Mouse (Mus musculus): ENCODE measurements around the gene Rc3h1. TPM values are rescaled to one million over a fixed set of nuclear protein-coding genes. Genes with fewer than 3 reads are reported as not detected.
"Not testable (repeated sequence)": the region's sequence is repeated elsewhere in the genome, so short reads cannot be mapped to it uniquely, and the experiment has no call there.

Rc3h1 gene
- polyA plus RNA-seq, 1 experiment: 13.5 TPM

DNA sequence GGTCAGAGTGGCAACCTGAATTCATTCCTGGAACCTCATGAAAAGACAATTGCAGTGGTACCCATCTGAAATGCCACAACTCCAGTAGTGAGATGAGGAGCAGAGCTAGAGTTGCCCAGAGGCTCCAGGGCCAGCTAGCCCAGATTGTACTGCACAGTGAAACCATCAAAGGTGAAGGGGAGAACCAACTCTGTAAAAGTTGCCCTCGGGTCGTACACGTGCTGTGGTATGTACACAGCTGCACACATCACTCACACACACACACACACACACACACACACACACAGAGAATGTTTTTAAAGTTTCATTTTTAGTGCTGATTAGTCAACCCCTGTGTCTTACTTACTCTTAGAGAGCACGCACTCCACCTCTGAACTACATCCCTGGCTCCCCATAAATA is 75.1 kb downstream of the Rc3h1 start:
- no peak for DNase-seq
- Histone ChIP-seq H3K4me1 (ENCODE audit: control insufficient read depth, insufficient read depth, low read length) (no peaks in the 10 kb centered on the region; the same call in 1 of the 2 replicates), H3K27ac (ENCODE audit: insufficient read depth, low read depth, low read length) (no peak overlapping the region), H3K4me3 (ENCODE audit: insufficient read depth, low read depth, low read length) (no peak overlapping the region), H3K36me3 (ENCODE audit: control insufficient read depth, insufficient read depth, low read length) (no peaks in the 10 kb centered on the region), H3K27me3 (replicated peaks; ENCODE audit: control insufficient read depth, insufficient read depth, low read length) (no peaks in the 10 kb centered on the region)
- WGBS: 66% methylated on average over 4 of the region's 4 CpGs
- TF ChIP-seq POLR2A (IDR thresholded peaks at IDR 0.05; ENCODE audit: low read depth, low read length) (no peak), CTCF (conservative IDR thresholded peaks at IDR 0.05; ENCODE audit: insufficient read depth, insufficient read length, low read depth, low read length) (no peak)

DNA sequence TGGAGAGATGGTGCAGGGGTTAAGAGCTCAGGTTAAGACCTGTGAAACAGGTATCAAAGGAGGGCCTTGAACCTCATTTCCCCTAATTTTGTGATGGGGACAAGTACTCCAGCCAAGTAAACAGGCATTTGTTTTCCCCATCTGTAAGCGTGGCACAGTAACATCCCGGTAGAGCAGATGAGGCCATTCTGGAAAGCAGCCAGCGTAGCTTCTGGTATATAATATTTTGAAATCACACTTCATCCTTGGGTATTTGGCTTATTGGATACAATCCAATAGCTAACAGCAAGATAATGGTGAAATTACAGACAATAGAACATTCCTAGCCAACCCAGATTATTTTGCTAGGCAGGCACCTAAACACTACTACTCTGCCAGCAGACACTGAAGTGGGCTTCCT is 76.7 kb downstream of the Rc3h1 start:
- TF ChIP-seq CTCF (conservative IDR thresholded peaks at IDR 0.05; ENCODE audit: insufficient read depth, insufficient read length, low read depth, low read length) (no peak), POLR2A (IDR thresholded peaks at IDR 0.05; ENCODE audit: low read depth, low read length) (no peak)
- Histone ChIP-seq H3K4me1 (ENCODE audit: control insufficient read depth, insufficient read depth, low read length) (no peaks in the 10 kb centered on the region; the same call in 1 of the 2 replicates), H3K27me3 (replicated peaks; ENCODE audit: control insufficient read depth, insufficient read depth, low read length) (no peaks in the 10 kb centered on the region), H3K4me3 (ENCODE audit: insufficient read depth, low read depth, low read length) (no peak overlapping the region), H3K36me3 (ENCODE audit: control insufficient read depth, insufficient read depth, low read length) (no peaks in the 10 kb centered on the region), H3K27ac (ENCODE audit: insufficient read depth, low read depth, low read length) (no peak overlapping the region)
- 86% methylated on average over 3 of the region's 3 CpGs for WGBS
- no peak for DNase-seq

DNA sequence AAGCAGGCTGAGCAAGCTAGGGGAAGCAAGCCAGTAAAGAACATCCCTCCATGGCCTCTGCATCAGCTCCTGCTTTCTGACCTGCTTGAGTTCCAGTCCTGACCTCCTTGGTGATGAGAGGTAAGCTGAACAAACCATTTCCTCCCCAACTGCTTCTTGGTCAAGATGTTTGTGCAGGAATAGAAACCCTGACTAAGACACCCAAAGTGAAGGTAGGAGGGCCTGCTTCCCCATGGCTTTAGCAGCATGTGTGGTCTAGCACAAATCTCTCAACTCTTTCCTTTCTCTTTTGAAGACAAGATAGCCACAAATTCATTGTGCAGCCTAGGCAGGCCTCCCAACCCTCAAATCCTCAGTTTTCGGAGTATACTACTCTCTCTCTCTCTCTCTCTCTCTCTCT is 78.5 kb downstream of the Rc3h1 start:
- not testable (repeated sequence) for DNase-seq; H3K27ac ChIP-seq (ENCODE audit: insufficient read depth, low read depth, low read length); H3K27me3 ChIP-seq (replicated peaks; ENCODE audit: control insufficient read depth, insufficient read depth, low read length); H3K4me3 ChIP-seq (ENCODE audit: insufficient read depth, low read depth, low read length); H3K36me3 ChIP-seq (ENCODE audit: control insufficient read depth, insufficient read depth, low read length); H3K4me1 ChIP-seq (ENCODE audit: control insufficient read depth, insufficient read depth, low read length)
- WGBS: 96% methylated on average over 1 of the region's 1 CpGs

DNA sequence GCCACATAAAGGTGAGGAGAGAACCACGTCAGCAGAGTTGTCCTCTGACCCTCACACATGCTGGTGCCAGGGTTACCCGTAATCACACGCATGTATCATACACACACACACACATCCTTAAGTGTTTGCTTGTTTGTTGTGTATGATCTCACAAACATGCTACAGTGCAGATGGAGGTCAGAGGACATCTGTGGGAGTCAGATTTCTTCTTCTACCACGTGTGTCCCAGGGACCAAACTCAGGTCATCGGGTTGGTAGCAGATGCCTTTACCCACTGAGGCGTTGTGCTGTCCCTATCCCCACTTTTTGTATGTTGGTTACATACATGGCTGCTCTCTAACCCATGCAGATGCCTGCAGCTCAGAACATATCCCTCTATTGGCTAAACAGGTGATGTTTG is 79.3 kb downstream of the Rc3h1 start:
- Histone ChIP-seq H3K27me3 (replicated peaks; ENCODE audit: control insufficient read depth, insufficient read depth, low read length) (no peaks in the 10 kb centered on the region), H3K36me3 (ENCODE audit: control insufficient read depth, insufficient read depth, low read length) (no peaks in the 10 kb centered on the region), H3K27ac (ENCODE audit: insufficient read depth, low read depth, low read length) (no peak overlapping the region), H3K4me3 (ENCODE audit: insufficient read depth, low read depth, low read length) (no peak overlapping the region), H3K4me1 (ENCODE audit: control insufficient read depth, insufficient read depth, low read length) (no peaks in the 10 kb centered on the region; the same call in 1 of the 2 replicates)
- no peak for TF ChIP-seq CTCF (conservative IDR thresholded peaks at IDR 0.05; ENCODE audit: insufficient read depth, insufficient read length, low read depth, low read length)
- TF ChIP-seq POLR2A (IDR thresholded peaks at IDR 0.05; ENCODE audit: low read depth, low read length): no peak
- 72% methylated on average over 6 of the region's 6 CpGs for WGBS
- DNase-seq: no peak

DNA sequence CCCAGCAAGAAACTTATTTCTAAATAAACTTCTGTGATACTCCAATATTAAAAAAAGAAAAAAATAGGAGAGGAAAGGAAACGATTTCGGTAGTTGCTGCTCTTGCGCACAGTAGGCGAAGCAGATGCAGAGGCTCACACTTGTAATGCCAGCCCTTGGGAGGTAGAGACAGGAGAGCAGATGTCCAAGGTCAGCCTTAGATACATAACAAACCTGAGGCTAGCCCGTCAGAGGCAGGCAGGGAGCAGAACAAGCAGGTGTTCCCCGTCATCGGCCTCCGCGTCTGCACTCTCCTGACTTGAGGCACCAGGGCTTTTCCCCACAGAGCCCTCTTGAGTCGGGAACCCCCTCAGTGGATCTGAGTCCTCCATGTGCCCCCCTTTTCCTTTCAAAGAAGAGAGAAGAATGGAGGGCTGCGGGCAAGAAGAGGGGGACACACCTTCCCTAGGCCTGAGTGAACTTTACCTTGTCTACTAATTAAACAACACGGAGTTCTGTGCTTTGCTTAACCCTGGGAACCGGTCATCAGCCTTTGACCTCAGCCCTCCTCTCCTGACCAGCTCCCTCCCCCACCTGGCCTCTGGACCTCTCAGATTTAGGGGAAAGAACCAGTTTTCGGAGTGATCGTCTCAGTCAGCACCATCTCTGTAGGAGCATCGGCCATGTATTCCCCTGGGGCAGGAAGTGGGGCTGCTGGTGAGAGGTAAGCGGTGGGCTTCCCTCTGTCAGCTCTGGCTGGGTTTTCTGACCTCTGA is 80.8 kb downstream of the Rc3h1 start:
- H3K4me3 ChIP-seq (ENCODE audit: insufficient read depth, low read depth, low read length): no peak overlapping the region
- H3K27ac ChIP-seq (ENCODE audit: insufficient read depth, low read depth, low read length): no peak overlapping the region
- no peak for TF ChIP-seq CTCF (conservative IDR thresholded peaks at IDR 0.05; ENCODE audit: insufficient read depth, insufficient read length, low read depth, low read length)
- TF ChIP-seq POLR2A (IDR thresholded peaks at IDR 0.05; ENCODE audit: low read depth, low read length): no peak
- H3K27me3 ChIP-seq (replicated peaks; ENCODE audit: control insufficient read depth, insufficient read depth, low read length): no peaks in the 10 kb centered on the region
- peak; percentile 43 for DNase-seq
- H3K36me3 ChIP-seq (ENCODE audit: control insufficient read depth, insufficient read depth, low read length): no peaks in the 10 kb centered on the region
- H3K4me1 ChIP-seq (ENCODE audit: control insufficient read depth, insufficient read depth, low read length): no peaks in the 10 kb centered on the region; the same call in 1 of the 2 replicates
- WGBS: 72% methylated on average over 17 of the region's 17 CpGs

DNA sequence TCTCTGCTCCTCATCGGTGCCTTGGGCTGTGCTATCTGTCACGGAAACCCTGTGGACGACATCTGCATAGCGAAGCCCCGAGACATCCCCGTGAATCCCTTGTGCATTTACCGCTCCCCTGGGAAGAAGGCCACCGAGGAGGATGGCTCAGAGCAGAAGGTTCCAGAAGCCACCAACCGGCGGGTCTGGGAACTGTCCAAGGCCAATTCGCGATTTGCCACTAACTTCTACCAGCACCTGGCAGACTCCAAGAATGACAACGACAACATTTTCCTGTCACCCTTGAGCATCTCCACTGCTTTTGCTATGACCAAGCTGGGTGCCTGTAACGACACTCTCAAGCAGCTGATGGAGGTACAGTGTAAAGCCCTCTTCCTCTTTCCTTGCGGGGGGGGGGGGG is 83.2 kb downstream of the Rc3h1 start:
- DNase-seq: no peak
- H3K4me1 ChIP-seq (ENCODE audit: control insufficient read depth, insufficient read depth, low read length): no peaks in the 10 kb centered on the region; the same call in 1 of the 2 replicates
- no peaks in the 10 kb centered on the region for H3K36me3 ChIP-seq (ENCODE audit: control insufficient read depth, insufficient read depth, low read length)
- H3K4me3 ChIP-seq (ENCODE audit: insufficient read depth, low read depth, low read length): no peak overlapping the region
- TF ChIP-seq POLR2A (IDR thresholded peaks at IDR 0.05; ENCODE audit: low read depth, low read length): no peak
- TF ChIP-seq CTCF (conservative IDR thresholded peaks at IDR 0.05; ENCODE audit: insufficient read depth, insufficient read length, low read depth, low read length): no peak
- no peak overlapping the region for H3K27ac ChIP-seq (ENCODE audit: insufficient read depth, low read depth, low read length)
- WGBS: 89% methylated on average over 15 of the region's 15 CpGs
- H3K27me3 ChIP-seq (replicated peaks; ENCODE audit: control insufficient read depth, insufficient read depth, low read length): no peaks in the 10 kb centered on the region

DNA sequence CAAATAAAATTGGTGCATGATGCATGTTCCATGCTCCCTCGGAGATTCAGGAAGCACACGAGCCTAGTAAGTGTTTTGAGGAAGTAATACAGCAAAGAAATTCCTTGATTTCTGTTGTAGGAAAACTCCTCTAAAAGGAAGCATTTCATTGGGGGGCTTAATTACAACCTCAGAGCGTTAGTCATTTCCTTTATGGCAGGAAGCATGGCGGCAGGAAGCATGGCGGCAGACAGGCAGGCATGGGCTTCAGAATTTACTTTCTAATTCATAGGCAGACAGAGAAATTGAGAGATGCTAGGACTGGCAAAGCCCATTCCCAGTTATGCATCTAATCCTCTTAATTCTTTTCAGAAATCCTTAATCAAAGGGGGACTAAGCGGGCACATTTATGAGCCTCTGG is 87.6 kb downstream of the Rc3h1 start:
- H3K36me3 ChIP-seq (ENCODE audit: control insufficient read depth, insufficient read depth, low read length): no peaks in the 10 kb centered on the region
- no peak for DNase-seq

More for the DNA sequence above, 87.6 kb downstream of the Rc3h1 start:
- Histone ChIP-seq H3K27me3 (replicated peaks; ENCODE audit: control insufficient read depth, insufficient read depth, low read length) (no peaks in the 10 kb centered on the region), H3K4me3 (ENCODE audit: insufficient read depth, low read depth, low read length) (no peak overlapping the region), H3K4me1 (ENCODE audit: control insufficient read depth, insufficient read depth, low read length) (no peaks in the 10 kb centered on the region), H3K27ac (ENCODE audit: insufficient read depth, low read depth, low read length) (no peak overlapping the region)
- no peak for TF ChIP-seq POLR2A (IDR thresholded peaks at IDR 0.05; ENCODE audit: low read depth, low read length)
- no peak for TF ChIP-seq CTCF (conservative IDR thresholded peaks at IDR 0.05; ENCODE audit: insufficient read depth, insufficient read length, low read depth, low read length)
- WGBS: 82% methylated on average over 6 of the region's 6 CpGs

All from kidney, adult 2 months (tissue).